Mouse (Mus musculus): ENCODE results near the gene Ceacam15. TPM values are rescaled to one million over a fixed set of nuclear protein-coding genes. Genes with fewer than 3 reads are reported as not detected.

Ceacam15 gene
- polyA plus RNA-seq, 1 experiment from 2014 or later = not detected

- no peak overlapping the region for H3K4me2 ChIP-seq
Measured at GRCm38 (mm10) chr7:16629598-16630296, 45.8 kb downstream of the Ceacam15 start.

GRCm38 (mm10) chr7:16628096-16628771, 47.3 kb downstream of the Ceacam15 start:
- 30% methylated on average over 12 of the region's 12 CpGs for WGBS (ENCODE audit: insufficient replicate concordance)
- ATAC-seq (ENCODE audit: low read depth) = no peak
- Histone ChIP-seq H3K4me2 (no peak overlapping the region), H3K9ac (no peak overlapping the region), H3K36me3 (no peaks in the 10 kb centered on the region), H3K27ac (no peak overlapping the region), H3K9me3 (replicated peaks) (no peaks in the 10 kb centered on the region), H3K27me3 (no peaks in the 10 kb centered on the region), H3K4me1 (replicated peaks) (peaks cover 2% of the 10 kb centered on the region; the same call in 1 of the 2 replicates), H3K4me3 (replicated peaks) (no peak overlapping the region)
- no peak for DNase-seq

More at GRCm38 (mm10) chr7:16629598-16630296, 45.8 kb downstream of the Ceacam15 start:
- no peaks in the 10 kb centered on the region for H3K9me3 ChIP-seq (replicated peaks)
- H3K27me3 ChIP-seq = no peaks in the 10 kb centered on the region
- no peaks in the 10 kb centered on the region for H3K36me3 ChIP-seq
- H3K9ac ChIP-seq = no peak overlapping the region
- H3K4me3 ChIP-seq (replicated peaks) = no peak overlapping the region
- no peak for ATAC-seq (ENCODE audit: low read depth)
- 11% methylated on average over 10 of the region's 10 CpGs for WGBS (ENCODE audit: insufficient replicate concordance)
- no peak overlapping the region for H3K27ac ChIP-seq
- no peak for DNase-seq
- no peaks in the 10 kb centered on the region; the same call in 1 of the 2 replicates for H3K4me1 ChIP-seq (replicated peaks)

GRCm38 (mm10) chr7:16623687-16624086, 51.8 kb downstream of the Ceacam15 start:
- Histone ChIP-seq H3K9me3 (replicated peaks) (no peaks in the 10 kb centered on the region), H3K4me3 (replicated peaks) (no peak overlapping the region)
- 0 out of 2 replicates have a peak, but pooled peaks have one; percentile 36 for ATAC-seq (ENCODE audit: low read depth)

GRCm38 (mm10) chr7:16623131-16623530, 52.4 kb downstream of the Ceacam15 start:
- no peak for ATAC-seq (ENCODE audit: low read depth)
- no peak overlapping the region for H3K27ac ChIP-seq
- no peak overlapping the region for H3K4me3 ChIP-seq (replicated peaks)
- DNase-seq = no peak
- H3K9ac ChIP-seq = no peak overlapping the region
- no peaks in the 10 kb centered on the region for H3K36me3 ChIP-seq
- H3K9me3 ChIP-seq (replicated peaks) = no peaks in the 10 kb centered on the region
- no peak overlapping the region for H3K4me2 ChIP-seq
- H3K4me1 ChIP-seq (replicated peaks) = peaks cover 7% of the 10 kb centered on the region; the same call in 1 of the 2 replicates
- peaks cover 25% of the 10 kb centered on the region for H3K27me3 ChIP-seq
- WGBS (ENCODE audit: insufficient replicate concordance) = 31% methylated on average over 4 of the region's 4 CpGs

More at GRCm38 (mm10) chr7:16623687-16624086, 51.8 kb downstream of the Ceacam15 start:
- Histone ChIP-seq H3K4me1 (replicated peaks) (peaks cover 3% of the 10 kb centered on the region; the same call in 1 of the 2 replicates), H3K4me2 (no peak overlapping the region), H3K9ac (no peak overlapping the region), H3K36me3 (no peaks in the 10 kb centered on the region), H3K27me3 (peaks cover 19% of the 10 kb centered on the region), H3K27ac (no peak overlapping the region)
- no peak for DNase-seq

Other genes with a start within 250 kb of the Ceacam15 start
- 30.0 and 35.4 TPM in 2 replicates for gene Tmem160, start 222.9 kb downstream of the Ceacam15 start, polyA plus RNA-seq (2015; fragmentation: Nextera tagmentation; extraction: Ambion mirVana)
- 0.13 and 0.16 TPM in 2 replicates for gene Npas1, start 198.0 kb downstream of the Ceacam15 start, polyA plus RNA-seq (2015; fragmentation: Nextera tagmentation; extraction: Ambion mirVana)
- gene Arhgap35, start 60.7 kb downstream of the Ceacam15 start, polyA plus RNA-seq (2015; fragmentation: Nextera tagmentation; extraction: Ambion mirVana) = 1.7 and 2.3 TPM in 2 replicates
- not detected in 2 replicates for gene Ceacam9, start 46.2 kb upstream of the Ceacam15 start, polyA plus RNA-seq (2015; fragmentation: Nextera tagmentation; extraction: Ambion mirVana)
- 195 and 202 TPM in 2 replicates for gene Ap2s1, start 62.7 kb upstream of the Ceacam15 start, polyA plus RNA-seq (2015; fragmentation: Nextera tagmentation; extraction: Ambion mirVana)
- gene Slc1a5, start 105.6 kb upstream of the Ceacam15 start, polyA plus RNA-seq (2015; fragmentation: Nextera tagmentation; extraction: Ambion mirVana) = 92.3 and 93.0 TPM in 2 replicates
- 32.8 and 34.0 TPM in 2 replicates for gene Strn4, start 140.2 kb upstream of the Ceacam15 start, polyA plus RNA-seq (2015; fragmentation: Nextera tagmentation; extraction: Ambion mirVana)
- 10.0 and 10.7 TPM in 2 replicates for gene Fkrp, start 141.0 kb upstream of the Ceacam15 start, polyA plus RNA-seq (2015; fragmentation: Nextera tagmentation; extraction: Ambion mirVana)
- 2.7 and 3.5 TPM in 2 replicates for gene Prkd2, start 167.2 kb upstream of the Ceacam15 start, polyA plus RNA-seq (2015; fragmentation: Nextera tagmentation; extraction: Ambion mirVana)
- gene Dact3, start 199.6 kb upstream of the Ceacam15 start, polyA plus RNA-seq (2015; fragmentation: Nextera tagmentation; extraction: Ambion mirVana) = 0.15 and 0.17 TPM in 2 replicates
- gene Gng8, start 216.1 kb upstream of the Ceacam15 start, polyA plus RNA-seq (2015; fragmentation: Nextera tagmentation; extraction: Ambion mirVana) = 0.67 and 0.81 TPM in 2 replicates
- gene Ptgir, start 230.8 kb upstream of the Ceacam15 start, polyA plus RNA-seq (2015; fragmentation: Nextera tagmentation; extraction: Ambion mirVana) = 1.0 and 1.5 TPM in 2 replicates
- 92.0 and 102 TPM in 2 replicates for gene Calm3, start 248.4 kb upstream of the Ceacam15 start, polyA plus RNA-seq (2015; fragmentation: Nextera tagmentation; extraction: Ambion mirVana)

Measured in liver, embryonic 13.5 days (tissue).